Comparison of ENCODE assay signal across 12 mouse cellular contexts in genomic region chr9:22815093-22815458, GRCm38 (mm10).
DNase-seq lines count a peak whose midpoint lies in the region; ATAC-seq and TF ChIP-seq lines count a peak whose summit lies in the region.
"Had no signal": no experiment of that assay in that cellular context is flagged by ENCODE, and none has a peak within 500 bp of the region (broad histone marks: within the 10 kb centered on the region; RNA-seq: fewer than 3 reads in every experiment).

No protein-coding gene starts in this region.

- no peaks in the 10 kb centered on the region for H3K9me3 ChIP-seq in forebrain, embryonic 12.5 days
- no peaks in the 10 kb centered on the region for H3K9me3 ChIP-seq in forebrain, embryonic 11.5 days (ENCODE audit: control insufficient read depth, low read length)
- no peaks in the 10 kb centered on the region for H3K9me3 ChIP-seq in MEL (replicated peaks; ENCODE audit: insufficient read depth, low read length)
- no peaks in the 10 kb centered on the region for H3K9me3 ChIP-seq in hindbrain, embryonic 15.5 days

- 61% methylated on average over 7 of the region's 7 CpGs for WGBS in forebrain, embryonic 12.5 days
- 65% methylated on average over 7 of the region's 7 CpGs for WGBS in forebrain, embryonic 11.5 days
- 59% methylated on average over 7 of the region's 7 CpGs for WGBS in hindbrain, embryonic 15.5 days

- H3K4me1 ChIP-seq in forebrain, embryonic 12.5 days: no peaks in the 10 kb centered on the region
- no peaks in the 10 kb centered on the region for H3K4me1 ChIP-seq in forebrain, embryonic 11.5 days (replicated peaks; ENCODE audit: control insufficient read depth, insufficient read depth, low read length)
- H3K4me1 ChIP-seq in MEL (ENCODE audit: control insufficient read depth in 1 of 2, insufficient read depth in 2 of 2, low read length in 2 of 2): peaks cover 13 to 29% of the 10 kb centered on the region in 2 experiments
- H3K4me1 ChIP-seq in hindbrain, embryonic 15.5 days (replicated peaks): no peaks in the 10 kb centered on the region

- no peak for TF ChIP-seq RAD21 in MEL (IDR thresholded peaks at IDR 0.05; ENCODE audit: low read depth, low read length)

- no peak for DNase-seq in forebrain, embryonic 11.5 days (ENCODE audit: low spot score)
- no peak for DNase-seq in layer of hippocampus, adult 2 months (ENCODE audit: low spot score in 2 of 2)
- DNase-seq in layer of hippocampus, adult 11-12 months (ENCODE audit: low spot score): no peak
- peak; percentile 30 for DNase-seq in MEL (ENCODE audit: low read depth, low spot score)
- no peak for DNase-seq in adrenal gland, adult 18-20 months (ENCODE audit: low spot score in 2 of 2)
- DNase-seq in thymus, postnatal 4 days: no peak
- DNase-seq: kidney, postnatal 4 days; lung, postnatal 10 days; retina, postnatal 1 day had no signal

- no peak overlapping the region for H3K4me2 ChIP-seq in forebrain, embryonic 12.5 days
- H3K4me2 ChIP-seq in forebrain, embryonic 11.5 days (ENCODE audit: low read depth, low read length, severe bottlenecking): no peak overlapping the region
- no peak overlapping the region for H3K4me2 ChIP-seq in hindbrain, embryonic 15.5 days

- no peak overlapping the region for H3K4me3 ChIP-seq in forebrain, embryonic 12.5 days (replicated peaks)
- H3K4me3 ChIP-seq in forebrain, embryonic 11.5 days (ENCODE audit: low read depth, low read length): no peak overlapping the region
- no peak overlapping the region for H3K4me3 ChIP-seq in layer of hippocampus, adult 2 months
- no peak overlapping the region for H3K4me3 ChIP-seq in MEL (ENCODE audit: control insufficient read depth in 1 of 2, insufficient read depth in 1 of 2, low read depth in 2 of 2, low read length in 2 of 2)
- H3K4me3 ChIP-seq in hindbrain, embryonic 15.5 days: no peak overlapping the region

- no peaks in the 10 kb centered on the region for H3K79me2 ChIP-seq in MEL (ENCODE audit: control insufficient read depth, insufficient read depth, low read length, poor library complexity)

- H3K9ac ChIP-seq in forebrain, embryonic 12.5 days: no peak overlapping the region
- H3K9ac ChIP-seq in forebrain, embryonic 11.5 days (ENCODE audit: low read length): no peak overlapping the region
- H3K9ac ChIP-seq in MEL (ENCODE audit: control insufficient read depth, low read depth, low read length, poor library complexity, severe bottlenecking): no peak overlapping the region
- H3K9ac ChIP-seq in hindbrain, embryonic 15.5 days: no peak overlapping the region

- ATAC-seq in forebrain, embryonic 12.5 days (ENCODE audit: low FRiP score): 0 out of 2 replicates have a peak, but pooled peaks have one; percentile 17
- ATAC-seq in forebrain, embryonic 11.5 days (replicated peaks; ENCODE audit: low FRiP score): no peak
- ATAC-seq in hindbrain, embryonic 15.5 days (ENCODE audit: low FRiP score, low read depth): peak; percentile 24; the same call in 1 of the 2 replicates
- ATAC-seq: intestine, embryonic 16.5 days had no signal

- no peak for TF ChIP-seq CTCF in layer of hippocampus, adult 2 months (conservative IDR thresholded peaks at IDR 0.05)
- no peak for TF ChIP-seq CTCF in MEL (IDR thresholded peaks at IDR 0.05 in 2 of 3, conservative IDR thresholded peaks at IDR 0.05 in 1 of 3; ENCODE audit: control insufficient read depth in 1 of 3, insufficient read depth in 1 of 3, low read depth in 2 of 3, low read length in 3 of 3, poor library complexity in 1 of 3, severe bottlenecking in 1 of 3)

- no peak overlapping the region for H3K27ac ChIP-seq in forebrain, embryonic 12.5 days
- no peak overlapping the region for H3K27ac ChIP-seq in forebrain, embryonic 11.5 days (ENCODE audit: low read depth, low read length)
- H3K27ac ChIP-seq in layer of hippocampus, adult 2 months: peak overlapping the region; percentile 39; the same call in 1 of the 2 replicates
- H3K27ac ChIP-seq in MEL (ENCODE audit: control insufficient read depth, low read depth, low read length): no peak overlapping the region
- no peak overlapping the region for H3K27ac ChIP-seq in hindbrain, embryonic 15.5 days (replicated peaks)

- 0 out of 4 replicates have a peak, but pooled peaks of 1 of the 2 experiments have one; percentile 18 for TF ChIP-seq POLR2A in MEL (IDR thresholded peaks at IDR 0.05; ENCODE audit: control insufficient read depth in 1 of 2, insufficient read depth in 1 of 2, low read depth in 1 of 2, low read length in 2 of 2, poor library complexity in 1 of 2)

- H3K27me3 ChIP-seq in forebrain, embryonic 12.5 days: no peaks in the 10 kb centered on the region
- H3K27me3 ChIP-seq in forebrain, embryonic 11.5 days (ENCODE audit: control insufficient read depth, insufficient read depth, low read length): no peaks in the 10 kb centered on the region
- no peaks in the 10 kb centered on the region for H3K27me3 ChIP-seq in MEL (ENCODE audit: control insufficient read depth in 1 of 2, insufficient read depth in 2 of 2, low read length in 2 of 2)
- H3K27me3 ChIP-seq in hindbrain, embryonic 15.5 days: no peaks in the 10 kb centered on the region

- H3K36me3 ChIP-seq in forebrain, embryonic 12.5 days (replicated peaks): no peaks in the 10 kb centered on the region
- H3K36me3 ChIP-seq in forebrain, embryonic 11.5 days (ENCODE audit: control insufficient read depth, insufficient read depth, low read length): no peaks in the 10 kb centered on the region
- peaks cover 0 to 18% of the 10 kb centered on the region in 2 experiments; a peak in 2 of 4 replicates for H3K36me3 ChIP-seq in MEL (ENCODE audit: control insufficient read depth in 1 of 2, insufficient read depth in 2 of 2, low read length in 2 of 2)
- no peaks in the 10 kb centered on the region for H3K36me3 ChIP-seq in hindbrain, embryonic 15.5 days

- TF ChIP-seq EP300 in MEL (IDR thresholded peaks at IDR 0.05; ENCODE audit: low read depth in 1 of 2, low read length in 2 of 2): no peak

TF ChIP-seq in MEL, 35 proteins besides CTCF, POLR2A, EP300 and RAD21:
- TF ChIP-seq SIN3A (IDR thresholded peaks at IDR 0.05; ENCODE audit: low read length): no peak
- TF ChIP-seq POLR2AphosphoS5 (IDR thresholded peaks at IDR 0.05; ENCODE audit: borderline replicate concordance, low read depth, low read length): peak; percentile 36; the same call in 1 of the 2 replicates
